Mouse (Mus musculus) embryonic fibroblast, embryonic 13.5 days (primary cell): ENCODE data around the gene Trabd2b.

ENCODE experiments used
- CTCF ChIP-seq: IDR thresholded peaks from 2 replicates; pipeline ENCODE4 v1.5.1; 2011; ENCODE audit warnings: mild to moderate bottlenecking, control low read depth, low read length, moderate library complexity, borderline replicate concordance; ENCODE audit not compliant: insufficient read depth
- POLR2A ChIP-seq: IDR thresholded peaks from 2 replicates; pipeline ENCODE4 v1.6.1; 2011; ENCODE audit warnings: low read depth, mild to moderate bottlenecking, control low read depth, low read length, moderate library complexity

DNA sequence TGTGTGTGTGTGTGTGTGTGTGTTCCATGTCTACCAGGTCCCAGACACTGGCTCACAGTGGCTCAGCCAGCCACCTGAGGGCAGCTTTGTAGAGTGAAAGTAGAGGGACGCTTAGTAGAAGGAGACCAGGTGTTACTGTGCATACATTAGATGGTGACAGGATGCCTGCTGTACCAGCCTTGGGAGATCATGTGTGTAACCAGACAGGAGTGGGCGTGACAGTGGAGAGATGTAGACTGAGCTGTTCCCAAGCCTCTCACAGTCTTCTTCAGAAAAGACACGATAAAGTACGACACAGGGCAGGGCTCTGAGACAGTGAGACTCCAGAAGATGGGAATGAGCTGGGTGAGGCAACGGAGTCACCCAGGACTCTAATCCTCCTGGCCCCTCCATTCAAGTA lies 54.6 kb downstream of the Trabd2b start:
- TF ChIP-seq CTCF: no peak
- no peak for TF ChIP-seq POLR2A
